Mouse (Mus musculus): ENCODE results near the gene Creb3l2.

GRCm38 (mm10) chr6:37370566-37370965 lies 71.4 kb downstream of the Creb3l2 start:
- TF ChIP-seq POLR2A (IDR thresholded peaks at IDR 0.05; ENCODE audit: borderline replicate concordance, control insufficient read depth, low read depth, low read length) = no peak
- TF ChIP-seq CTCF (IDR thresholded peaks at IDR 0.05; ENCODE audit: control insufficient read depth, insufficient read depth, low read length) = no peak

All from bone marrow, adult 2 months (tissue).